Mouse (Mus musculus): ENCODE data around the gene Tmc1. TPM values are rescaled to one million over a fixed set of nuclear protein-coding genes. Genes with fewer than 3 reads are reported as not detected.

Tmc1 gene
- polyA plus RNA-seq, 1 experiment from 2014 or later, result 0.04 TPM

GRCm38 (mm10) chr19:20875881-20876280 lies 78.1 kb downstream of the Tmc1 start:
- no peaks in the 10 kb centered on the region for H3K36me3 ChIP-seq
- no peak overlapping the region for H3K9ac ChIP-seq
- no peaks in the 10 kb centered on the region for H3K27me3 ChIP-seq (replicated peaks)
- WGBS, result 63% methylated on average over 4 of the region's 4 CpGs
- H3K9me3 ChIP-seq, result no peaks in the 10 kb centered on the region
- H3K4me1 ChIP-seq, result no peaks in the 10 kb centered on the region
- H3K4me3 ChIP-seq (replicated peaks), result no peak overlapping the region
- no peak overlapping the region for H3K27ac ChIP-seq
- ATAC-seq (ENCODE audit: insufficient read depth, low FRiP score, low read depth), result no peak
- no peak overlapping the region for H3K4me2 ChIP-seq

GRCm38 (mm10) chr19:20861779-20862178 lies 92.2 kb downstream of the Tmc1 start:
- Histone ChIP-seq H3K9me3 (no peaks in the 10 kb centered on the region), H3K4me3 (replicated peaks) (no peak overlapping the region), H3K27ac (no peak overlapping the region), H3K4me1 (no peaks in the 10 kb centered on the region), H3K9ac (no peak overlapping the region), H3K36me3 (no peaks in the 10 kb centered on the region), H3K27me3 (replicated peaks) (no peaks in the 10 kb centered on the region), H3K4me2 (no peak overlapping the region)
- ATAC-seq (ENCODE audit: insufficient read depth, low FRiP score, low read depth), result no peak
- WGBS, result 76% methylated on average over 4 of the region's 4 CpGs

GRCm38 (mm10) chr19:20860270-20860669 lies 93.7 kb downstream of the Tmc1 start:
- no peak overlapping the region for H3K9ac ChIP-seq
- H3K4me2 ChIP-seq, result no peak overlapping the region
- no peaks in the 10 kb centered on the region for H3K36me3 ChIP-seq
- H3K27me3 ChIP-seq (replicated peaks), result no peaks in the 10 kb centered on the region
- ATAC-seq (ENCODE audit: insufficient read depth, low FRiP score, low read depth), result no peak
- no peaks in the 10 kb centered on the region for H3K4me1 ChIP-seq
- WGBS, result 72% methylated on average over 1 of the region's 1 CpGs
- H3K9me3 ChIP-seq, result no peaks in the 10 kb centered on the region
- H3K4me3 ChIP-seq (replicated peaks), result no peak overlapping the region
- H3K27ac ChIP-seq, result no peak overlapping the region

- H3K4me2 ChIP-seq, result no peak overlapping the region
Observed at GRCm38 (mm10) chr19:20857819-20858218, 96.2 kb downstream of the Tmc1 start.

GRCm38 (mm10) chr19:20848906-20849305 lies 105.1 kb downstream of the Tmc1 start:
- Histone ChIP-seq H3K4me1 (no peaks in the 10 kb centered on the region), H3K4me3 (replicated peaks) (no peak overlapping the region), H3K4me2 (no peak overlapping the region), H3K27me3 (replicated peaks) (no peaks in the 10 kb centered on the region), H3K9ac (no peak overlapping the region), H3K27ac (no peak overlapping the region), H3K9me3 (no peaks in the 10 kb centered on the region), H3K36me3 (no peaks in the 10 kb centered on the region)
- WGBS, result 54% methylated on average over 5 of the region's 5 CpGs
- ATAC-seq (ENCODE audit: insufficient read depth, low FRiP score, low read depth), result no peak

More at GRCm38 (mm10) chr19:20857819-20858218, 96.2 kb downstream of the Tmc1 start:
- H3K27ac ChIP-seq, result no peak overlapping the region
- no peak overlapping the region for H3K4me3 ChIP-seq (replicated peaks)
- H3K9ac ChIP-seq, result no peak overlapping the region
- no peak for ATAC-seq (ENCODE audit: insufficient read depth, low FRiP score, low read depth)
- no peaks in the 10 kb centered on the region for H3K4me1 ChIP-seq
- H3K9me3 ChIP-seq, result no peaks in the 10 kb centered on the region
- no peaks in the 10 kb centered on the region for H3K36me3 ChIP-seq
- H3K27me3 ChIP-seq (replicated peaks), result no peaks in the 10 kb centered on the region

- H3K4me1 ChIP-seq, result no peaks in the 10 kb centered on the region
- H3K27me3 ChIP-seq (replicated peaks), result no peaks in the 10 kb centered on the region
- no peaks in the 10 kb centered on the region for H3K36me3 ChIP-seq
- H3K4me3 ChIP-seq (replicated peaks), result no peak overlapping the region
- WGBS, result 73% methylated on average over 3 of the region's 3 CpGs
- no peak for ATAC-seq (ENCODE audit: insufficient read depth, low FRiP score, low read depth)
- H3K9me3 ChIP-seq, result no peaks in the 10 kb centered on the region
- no peak overlapping the region for H3K9ac ChIP-seq
- no peak overlapping the region for H3K4me2 ChIP-seq
- no peak overlapping the region for H3K27ac ChIP-seq
Observed at GRCm38 (mm10) chr19:20847476-20848073, 106.4 kb downstream of the Tmc1 start.

GRCm38 (mm10) chr19:20837422-20837821 lies 116.6 kb downstream of the Tmc1 start:
- no peak overlapping the region for H3K9ac ChIP-seq
- H3K4me1 ChIP-seq, result no peaks in the 10 kb centered on the region
- H3K9me3 ChIP-seq, result no peaks in the 10 kb centered on the region
- no peak overlapping the region for H3K27ac ChIP-seq
- H3K27me3 ChIP-seq (replicated peaks), result no peaks in the 10 kb centered on the region
- ATAC-seq (ENCODE audit: insufficient read depth, low FRiP score, low read depth), result no peak
- H3K36me3 ChIP-seq, result no peaks in the 10 kb centered on the region
- H3K4me3 ChIP-seq (replicated peaks), result no peak overlapping the region
- 88% methylated on average over 2 of the region's 2 CpGs for WGBS
- no peak overlapping the region for H3K4me2 ChIP-seq

GRCm38 (mm10) chr19:20836055-20836845 lies 117.8 kb downstream of the Tmc1 start:
- no peaks in the 10 kb centered on the region for H3K4me1 ChIP-seq
- no peak for ATAC-seq (ENCODE audit: insufficient read depth, low FRiP score, low read depth)
- H3K27me3 ChIP-seq (replicated peaks), result no peaks in the 10 kb centered on the region
- H3K9me3 ChIP-seq, result no peaks in the 10 kb centered on the region
- H3K4me3 ChIP-seq (replicated peaks), result no peak overlapping the region
- no peaks in the 10 kb centered on the region for H3K36me3 ChIP-seq
- no peak overlapping the region for H3K27ac ChIP-seq
- no peak overlapping the region for H3K9ac ChIP-seq
- H3K4me2 ChIP-seq, result no peak overlapping the region
- 67% methylated on average over 9 of the region's 9 CpGs for WGBS

- no peaks in the 10 kb centered on the region for H3K9me3 ChIP-seq
- 47% methylated on average over 1 of the region's 1 CpGs for WGBS
- no peaks in the 10 kb centered on the region for H3K4me1 ChIP-seq
- no peak for ATAC-seq (ENCODE audit: insufficient read depth, low FRiP score, low read depth)
- no peak overlapping the region for H3K27ac ChIP-seq
- H3K9ac ChIP-seq, result no peak overlapping the region
- H3K27me3 ChIP-seq (replicated peaks), result no peaks in the 10 kb centered on the region
- no peak overlapping the region for H3K4me3 ChIP-seq (replicated peaks)
- H3K36me3 ChIP-seq, result no peaks in the 10 kb centered on the region
- H3K4me2 ChIP-seq, result no peak overlapping the region
Observed at GRCm38 (mm10) chr19:20834895-20835294, 119.1 kb downstream of the Tmc1 start.

- no peaks in the 10 kb centered on the region for H3K36me3 ChIP-seq
- H3K27ac ChIP-seq, result no peak overlapping the region
- no peaks in the 10 kb centered on the region for H3K4me1 ChIP-seq
- H3K9me3 ChIP-seq, result no peaks in the 10 kb centered on the region
- no peaks in the 10 kb centered on the region for H3K27me3 ChIP-seq (replicated peaks)
- no peak overlapping the region for H3K4me2 ChIP-seq
- H3K4me3 ChIP-seq (replicated peaks), result no peak overlapping the region
- no peak for ATAC-seq (ENCODE audit: insufficient read depth, low FRiP score, low read depth)
- no peak overlapping the region for H3K9ac ChIP-seq
Observed at GRCm38 (mm10) chr19:20799460-20799859, 154.5 kb downstream of the Tmc1 start.

- Histone ChIP-seq H3K4me1 (no peaks in the 10 kb centered on the region), H3K27ac (no peak overlapping the region), H3K4me3 (replicated peaks) (no peak overlapping the region), H3K9ac (no peak overlapping the region), H3K36me3 (no peaks in the 10 kb centered on the region), H3K9me3 (no peaks in the 10 kb centered on the region), H3K27me3 (replicated peaks) (no peaks in the 10 kb centered on the region), H3K4me2 (no peak overlapping the region)
- 40% methylated on average over 6 of the region's 6 CpGs for WGBS
- ATAC-seq (ENCODE audit: insufficient read depth, low FRiP score, low read depth), result no peak
Observed at GRCm38 (mm10) chr19:20797558-20798101, 156.4 kb downstream of the Tmc1 start.

- Histone ChIP-seq H3K9me3 (no peaks in the 10 kb centered on the region), H3K4me1 (no peaks in the 10 kb centered on the region), H3K9ac (no peak overlapping the region), H3K4me2 (no peak overlapping the region), H3K36me3 (no peaks in the 10 kb centered on the region), H3K27ac (no peak overlapping the region), H3K4me3 (replicated peaks) (no peak overlapping the region), H3K27me3 (replicated peaks) (no peaks in the 10 kb centered on the region)
- WGBS, result 46% methylated on average over 4 of the region's 4 CpGs
- ATAC-seq (ENCODE audit: insufficient read depth, low FRiP score, low read depth), result no peak
Observed at GRCm38 (mm10) chr19:20796001-20796400, 158.0 kb downstream of the Tmc1 start.
